Mouse (Mus musculus) forebrain, embryonic 10.5 days (tissue): ENCODE measurements at regions not wholly inside any gene's neighbourhood (a gene's known extent, or its start where the extent isn't known, plus 50 kb on each side); places are given as distances from the start of the nearest gene placed in this dataset.

Experiments
- DNase-seq: peaks from one replicate; pipeline ENCODE4 v3.0.0-alpha.2; 2017; ENCODE audit warnings: low spot score; ENCODE audit errors: extremely low spot score
- H3K27ac ChIP-seq: fragments of 300-500 bp; sonication (generic); 2 replicates; pipeline ENCODE4 v1.5.1; 2016; ENCODE audit warnings: mild to moderate bottlenecking
- H3K27me3 ChIP-seq: fragments of 300-500 bp; sonication (generic); 2 replicates; pipeline ENCODE4 v1.6.1; 2016; ENCODE audit warnings: mild to moderate bottlenecking; ENCODE audit not compliant: poor library complexity, severe bottlenecking
- H3K36me3 ChIP-seq: fragments of 300-500 bp; sonication (generic); replicated peaks from 2 replicates; pipeline ENCODE4 v1.6.1; 2016; ENCODE audit warnings: mild to moderate bottlenecking, moderate library complexity
- H3K4me1 ChIP-seq: fragments of 300-500 bp; sonication (generic); 2 replicates; pipeline ENCODE4 v1.6.1; 2016
- H3K4me3 ChIP-seq: fragments of 300-500 bp; sonication (generic); 2 replicates; pipeline ENCODE4 v1.5.1; 2016; ENCODE audit warnings: mild to moderate bottlenecking, moderate library complexity
- H3K9me3 ChIP-seq: fragments of 300-500 bp; sonication (generic); 2 replicates; pipeline ENCODE4 v1.6.1; 2016; ENCODE audit warnings: mild to moderate bottlenecking, moderate library complexity
- WGBS: fragments of 180-500 bp; shearing (Covaris S2); methylation state at CpG from one replicate; pipeline ENCODE4 v1.1.7; 2016; 5-methylcytosine and 5-hydroxymethylcytosine counted together

- Histone ChIP-seq H3K27ac (0 out of 2 replicates have a peak overlapping the region, but pooled peaks have one; percentile 53), H3K9me3 (peaks cover 7% of the 10 kb centered on the region), H3K36me3 (no peaks in the 10 kb centered on the region), H3K4me1 (peaks cover 30% of the 10 kb centered on the region), H3K4me3 (no peak overlapping the region), H3K27me3 (peaks cover 9% of the 10 kb centered on the region)
- DNase-seq: no peak
- 85% methylated on average over 17 of the region's 17 CpGs for WGBS
Measured at GRCm38 (mm10) chr8:88019243-88020115, 60.1 kb upstream of the Zfp423 start.

- Histone ChIP-seq H3K27me3 (peaks cover 13% of the 10 kb centered on the region), H3K36me3 (no peaks in the 10 kb centered on the region), H3K4me3 (no peak overlapping the region), H3K27ac (no peak overlapping the region), H3K9me3 (peaks cover 7% of the 10 kb centered on the region), H3K4me1 (peaks cover 30% of the 10 kb centered on the region)
- no peak for DNase-seq
- 93% methylated on average over 4 of the region's 4 CpGs for whole genome bisulfite sequencing
Measured at GRCm38 (mm10) chr8:88018494-88018893, 59.1 kb upstream of the Zfp423 start.

GRCm38 (mm10) chr8:88012177-88012825 is 52.9 kb upstream of the Zfp423 start:
- no peaks in the 10 kb centered on the region for H3K9me3 ChIP-seq
- DNase-seq: no peak
- 69% methylated on average over 15 of the region's 15 CpGs for WGBS

GRCm38 (mm10) chr8:88010566-88010965 is 51.2 kb upstream of the Zfp423 start:
- no peaks in the 10 kb centered on the region for H3K36me3 ChIP-seq
- peak; percentile 46 for DNase-seq
- no peak overlapping the region for H3K4me3 ChIP-seq
- 24% methylated on average over 3 of the region's 3 CpGs for WGBS
- H3K27ac ChIP-seq: peak overlapping the region; percentile 51; the same call in 1 of the 2 replicates
- H3K9me3 ChIP-seq: no peaks in the 10 kb centered on the region
- H3K4me1 ChIP-seq: peaks cover 19% of the 10 kb centered on the region
- peaks cover 9% of the 10 kb centered on the region; the same call in 1 of the 2 replicates for H3K27me3 ChIP-seq

More at GRCm38 (mm10) chr8:88012177-88012825, 52.9 kb upstream of the Zfp423 start:
- Histone ChIP-seq H3K36me3 (no peaks in the 10 kb centered on the region), H3K4me1 (peaks cover 25% of the 10 kb centered on the region), H3K4me3 (no peak overlapping the region), H3K27me3 (peaks cover 9% of the 10 kb centered on the region; the same call in 1 of the 2 replicates), H3K27ac (no peak overlapping the region)

GRCm38 (mm10) chr8:88009878-88010277 is 50.5 kb upstream of the Zfp423 start:
- H3K4me1 ChIP-seq: peaks cover 19% of the 10 kb centered on the region
- H3K9me3 ChIP-seq: no peaks in the 10 kb centered on the region
- H3K4me3 ChIP-seq: no peak overlapping the region
- WGBS: 63% methylated on average over 3 of the region's 3 CpGs
- peak overlapping the region; percentile 51; the same call in 1 of the 2 replicates for H3K27ac ChIP-seq
- H3K36me3 ChIP-seq: no peaks in the 10 kb centered on the region
- DNase-seq: no peak
- H3K27me3 ChIP-seq: peaks cover 9% of the 10 kb centered on the region; the same call in 1 of the 2 replicates
